Mouse (Mus musculus) limb, embryonic 15.5 days (tissue): Measurements from ENCODE around the gene Atg7. TPM values are rescaled to one million over a fixed set of nuclear protein-coding genes. Genes with fewer than 3 reads are reported as not detected.

Source experiments
- ATAC-seq: fragments of 200-750 bp; cut with Nextera tagmentation; 2 replicates; pipeline ENCODE4 v1.8.0; 2017; ENCODE audit warnings: low read depth, moderate TSS enrichment; ENCODE audit not compliant: insufficient number of reproducible peaks, low FRiP score, low TSS enrichment
- H3K27ac ChIP-seq: fragments of 300-500 bp; sonication (generic); 2 replicates; pipeline ENCODE4 v1.5.1; 2015; ENCODE audit warnings: moderate library complexity, mild to moderate bottlenecking, inconsistent platforms
- H3K27me3 ChIP-seq: fragments of 300-500 bp; sonication (generic); 2 replicates; pipeline ENCODE4 v1.6.1; 2015; ENCODE audit warnings: inconsistent platforms
- H3K36me3 ChIP-seq: fragments of 300-500 bp; sonication (generic); 2 replicates; pipeline ENCODE4 v1.6.1; 2015; ENCODE audit warnings: inconsistent platforms
- H3K4me1 ChIP-seq: fragments of 300-500 bp; sonication (generic); 2 replicates; pipeline ENCODE4 v1.6.1; 2015; ENCODE audit warnings: inconsistent platforms
- H3K4me2 ChIP-seq: fragments of 300-500 bp; sonication (generic); 2 replicates; pipeline ENCODE4 v1.6.1; 2015; ENCODE audit warnings: mild to moderate bottlenecking, inconsistent platforms
- H3K4me3 ChIP-seq: fragments of 300-500 bp; sonication (generic); 2 replicates; pipeline ENCODE4 v1.5.1; 2015; ENCODE audit warnings: mild to moderate bottlenecking, inconsistent platforms
- H3K9ac ChIP-seq: fragments of 300-500 bp; sonication (generic); 2 replicates; pipeline ENCODE4 v1.6.1; 2015; ENCODE audit warnings: inconsistent platforms
- H3K9me3 ChIP-seq: fragments of 300-500 bp; sonication (generic); 2 replicates; pipeline ENCODE4 v1.6.1; 2016; ENCODE audit warnings: inconsistent platforms
- WGBS: fragments of 180-500 bp; shearing (Covaris S2); methylation state at CpG from one replicate; pipeline ENCODE4 v1.1.7; 2015; 5-methylcytosine and 5-hydroxymethylcytosine counted together
- polyA plus RNA-seq: library from polyadenylated mRNA; unstranded; fragments of >200 nt; fragmentation: Nextera tagmentation; extraction: Ambion mirVana; gene quantifications from 2 replicates; pipeline ENCODE4 v1.2.1, GENCODE M21; 2015

Atg7 gene
- polyA plus RNA-seq, 1 experiment from 2014 or later = 19.5 TPM

DNA sequence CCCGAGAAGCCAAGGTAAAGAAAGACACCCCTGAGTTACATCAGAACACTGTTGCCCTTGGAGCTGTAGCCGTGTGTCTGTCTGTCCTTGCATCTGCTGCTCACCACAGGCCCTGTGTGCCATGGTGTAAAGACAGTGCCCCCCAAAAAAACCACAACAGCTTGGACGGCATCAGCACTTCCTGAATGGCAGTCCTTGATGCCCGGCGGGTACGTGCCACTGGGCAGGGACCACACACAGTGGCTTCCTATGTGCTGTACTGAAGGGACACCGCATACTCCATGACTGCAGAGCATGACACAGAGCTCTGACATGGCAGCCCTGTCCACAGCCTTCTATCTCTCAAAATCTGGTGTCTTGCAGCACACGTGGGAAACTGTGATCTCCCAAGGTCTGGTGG is 206.9 kb downstream of the Atg7 start:
- Histone ChIP-seq H3K4me2 (no peak overlapping the region), H3K27ac (no peak overlapping the region), H3K27me3 (no peaks in the 10 kb centered on the region), H3K9ac (no peak overlapping the region), H3K4me3 (no peak overlapping the region), H3K4me1 (peaks cover 55% of the 10 kb centered on the region), H3K9me3 (no peaks in the 10 kb centered on the region), H3K36me3 (no peaks in the 10 kb centered on the region)
- no peak for ATAC-seq
- WGBS = 85% methylated on average over 8 of the region's 8 CpGs

DNA sequence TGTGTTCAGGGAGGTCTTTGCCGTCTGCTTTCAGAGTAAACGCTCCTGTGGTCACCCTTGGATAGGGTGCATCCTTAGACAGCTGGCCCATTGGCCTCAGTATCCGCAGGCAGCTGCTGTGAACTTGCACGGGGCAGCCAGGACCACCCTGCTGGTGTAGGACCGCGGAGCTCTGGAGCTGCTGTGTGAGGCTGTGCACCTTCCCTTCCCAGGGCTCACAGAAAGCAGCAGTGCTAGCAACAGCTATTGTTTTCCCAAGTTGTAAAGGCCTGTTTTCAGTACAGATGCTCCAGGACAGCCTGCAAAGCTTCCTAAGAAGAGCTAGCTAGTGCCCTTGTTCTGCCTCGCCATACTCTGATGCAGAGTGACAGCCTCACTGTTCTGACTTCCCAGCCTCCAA is 208.8 kb downstream of the Atg7 start:
- WGBS = 43% methylated on average over 7 of the region's 7 CpGs
- Histone ChIP-seq H3K36me3 (no peaks in the 10 kb centered on the region), H3K4me2 (no peak overlapping the region), H3K27me3 (no peaks in the 10 kb centered on the region), H3K27ac (no peak overlapping the region), H3K4me1 (peaks cover 63% of the 10 kb centered on the region), H3K9me3 (no peaks in the 10 kb centered on the region), H3K9ac (no peak overlapping the region), H3K4me3 (no peak overlapping the region)
- ATAC-seq = no peak

DNA sequence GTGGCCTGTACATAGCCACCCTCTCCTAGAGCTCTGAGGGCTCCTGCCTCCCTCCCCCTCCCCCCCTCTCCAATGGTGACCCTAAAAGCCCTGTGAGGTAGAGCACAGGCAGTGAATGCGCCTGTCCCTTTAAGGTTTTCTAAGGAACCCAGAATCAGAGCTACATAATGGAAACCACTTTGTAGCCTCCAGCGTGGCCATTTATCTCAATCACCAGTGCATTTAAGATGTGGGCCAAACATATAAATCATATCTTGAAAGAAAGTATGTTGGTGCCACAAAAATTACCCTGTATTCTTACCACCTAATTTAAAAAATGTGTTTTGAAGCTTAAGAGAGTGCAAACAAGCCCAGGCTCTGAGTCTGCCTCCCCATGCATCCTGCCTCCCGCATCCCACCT is 209.8 kb downstream of the Atg7 start:
- Histone ChIP-seq H3K27me3 (no peaks in the 10 kb centered on the region), H3K9ac (no peak overlapping the region), H3K27ac (no peak overlapping the region), H3K4me3 (no peak overlapping the region), H3K36me3 (no peaks in the 10 kb centered on the region), H3K4me2 (no peak overlapping the region), H3K4me1 (peaks cover 63% of the 10 kb centered on the region), H3K9me3 (no peaks in the 10 kb centered on the region)
- ATAC-seq = no peak
- 29% methylated on average over 3 of the region's 3 CpGs for WGBS

DNA sequence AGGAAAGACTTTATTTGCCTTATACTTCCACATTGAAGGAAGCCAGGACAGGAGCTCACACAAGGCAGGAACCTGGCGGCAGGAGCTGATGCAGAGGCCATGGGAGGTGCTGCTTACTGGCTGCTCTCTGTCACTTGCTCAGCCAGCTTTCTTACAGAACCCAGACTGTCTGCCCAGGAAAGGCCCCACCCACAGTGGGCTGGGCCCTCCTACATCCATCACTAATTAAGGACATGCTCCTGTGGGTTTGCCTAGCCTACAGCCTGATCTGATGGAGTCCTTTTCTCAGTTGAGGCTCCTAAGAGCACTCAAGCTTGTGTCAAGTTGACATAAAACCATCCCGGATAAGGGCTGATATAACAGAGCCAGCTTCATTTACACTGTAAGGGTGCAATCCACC is 211.5 kb downstream of the Atg7 start:
- Histone ChIP-seq H3K4me1 (peaks cover 50% of the 10 kb centered on the region), H3K4me2 (no peak overlapping the region), H3K9me3 (no peaks in the 10 kb centered on the region), H3K27me3 (no peaks in the 10 kb centered on the region), H3K36me3 (peaks cover 11% of the 10 kb centered on the region), H3K27ac (peak overlapping the region; percentile 34; the same call in 1 of the 2 replicates), H3K9ac (no peak overlapping the region), H3K4me3 (no peak overlapping the region)
- ATAC-seq = no peak
- 37% methylated on average over 2 of the region's 2 CpGs for WGBS

DNA sequence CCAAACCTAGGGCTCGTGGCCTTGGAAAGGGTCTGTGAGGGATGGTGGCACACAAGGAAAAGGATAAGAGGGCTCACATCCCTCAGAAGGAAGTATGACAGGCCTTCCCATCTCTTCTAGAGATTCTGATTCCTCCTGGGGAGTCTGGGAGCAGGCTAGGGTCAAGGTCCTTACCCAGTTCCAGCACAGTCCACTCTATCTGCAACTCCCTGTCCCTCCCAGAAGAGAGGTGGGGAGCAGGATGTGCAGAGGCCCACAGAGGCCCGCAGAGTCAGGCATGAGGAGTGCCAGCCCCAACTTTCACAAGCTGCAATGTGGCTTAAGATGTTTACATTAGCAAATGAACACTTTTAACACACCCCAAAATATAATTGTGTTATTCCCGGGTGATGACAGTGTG is 212.7 kb downstream of the Atg7 start:
- Histone ChIP-seq H3K4me1 (peaks cover 46% of the 10 kb centered on the region), H3K4me3 (no peak overlapping the region), H3K9me3 (no peaks in the 10 kb centered on the region), H3K27ac (0 out of 2 replicates have a peak overlapping the region, but pooled peaks have one; percentile 34), H3K4me2 (no peak overlapping the region), H3K27me3 (no peaks in the 10 kb centered on the region), H3K36me3 (peaks cover 20% of the 10 kb centered on the region), H3K9ac (no peak overlapping the region)
- WGBS = 51% methylated on average over 3 of the region's 3 CpGs
- no peak for ATAC-seq

DNA sequence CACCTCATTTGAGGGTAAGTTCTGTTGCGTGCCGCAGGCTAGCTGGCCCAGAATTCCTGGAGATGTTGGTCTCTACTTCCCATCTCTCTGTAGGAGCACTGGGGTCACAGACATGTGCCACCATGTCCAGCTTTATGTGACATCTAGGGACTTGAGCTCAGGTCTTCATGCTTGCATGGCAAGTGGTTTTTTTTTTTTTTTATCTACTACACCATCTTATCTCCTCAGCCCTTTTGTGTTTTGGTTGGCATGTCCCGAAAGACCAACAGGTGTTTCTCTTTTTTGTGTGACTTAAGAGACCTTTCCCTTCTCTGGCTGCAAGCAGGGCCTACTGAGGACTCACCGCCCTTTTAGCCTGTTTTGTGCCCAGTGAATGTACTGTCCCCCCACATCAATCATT is 213.6 kb downstream of the Atg7 start:
- H3K4me2 ChIP-seq = no peak overlapping the region
- peaks cover 54% of the 10 kb centered on the region for H3K4me1 ChIP-seq
- no peak overlapping the region for H3K9ac ChIP-seq
- no peak for ATAC-seq
- no peak overlapping the region for H3K27ac ChIP-seq
- no peaks in the 10 kb centered on the region for H3K27me3 ChIP-seq
- H3K9me3 ChIP-seq = no peaks in the 10 kb centered on the region
- H3K36me3 ChIP-seq = peaks cover 29% of the 10 kb centered on the region
- 75% methylated on average over 4 of the region's 4 CpGs for WGBS
- no peak overlapping the region for H3K4me3 ChIP-seq

DNA sequence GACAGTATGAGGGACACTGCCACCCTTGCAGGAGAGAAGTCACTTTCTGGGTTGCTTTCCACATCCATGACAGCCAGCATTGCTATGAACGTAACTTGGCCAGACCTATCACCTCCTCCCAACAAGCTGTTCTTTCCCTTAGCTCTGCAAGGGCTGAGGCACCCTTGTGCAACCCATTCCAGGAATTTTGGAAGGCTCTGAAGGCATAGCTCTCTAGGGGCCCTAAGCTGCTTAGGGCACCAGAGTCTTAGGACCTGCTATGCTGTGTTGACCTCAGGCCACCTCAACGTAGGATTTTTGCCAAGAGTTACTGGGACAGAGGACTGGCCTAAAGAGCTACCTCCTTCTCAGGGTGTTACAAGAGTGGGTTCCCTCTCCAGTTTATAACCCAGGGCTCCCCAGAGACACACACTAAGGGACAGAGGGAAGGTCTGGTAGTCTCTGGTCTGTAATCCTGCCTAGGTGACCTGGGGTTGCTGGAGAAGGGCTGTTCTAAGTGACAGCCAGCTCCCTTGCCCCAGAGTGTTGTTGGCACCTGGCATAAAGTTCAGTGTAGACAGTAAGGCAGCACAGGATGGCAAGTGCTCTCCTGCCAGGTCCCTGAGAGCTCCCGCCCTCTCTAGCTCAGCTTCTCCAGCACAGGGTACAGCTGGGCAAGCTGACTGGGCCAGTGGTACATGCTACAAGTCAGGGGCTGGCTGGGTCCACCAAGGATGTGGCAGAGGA is 215.3 kb downstream of the Atg7 start:
- H3K36me3 ChIP-seq = peaks cover 45% of the 10 kb centered on the region
- peaks cover 51% of the 10 kb centered on the region for H3K4me1 ChIP-seq
- H3K27me3 ChIP-seq = no peaks in the 10 kb centered on the region
- no peak overlapping the region for H3K9ac ChIP-seq
- ATAC-seq = no peak
- no peaks in the 10 kb centered on the region for H3K9me3 ChIP-seq
- no peak overlapping the region for H3K4me3 ChIP-seq
- WGBS = 79% methylated on average over 3 of the region's 3 CpGs
- H3K27ac ChIP-seq = 0 out of 2 replicates have a peak overlapping the region, but pooled peaks have one; percentile 29
- H3K4me2 ChIP-seq = no peak overlapping the region

DNA sequence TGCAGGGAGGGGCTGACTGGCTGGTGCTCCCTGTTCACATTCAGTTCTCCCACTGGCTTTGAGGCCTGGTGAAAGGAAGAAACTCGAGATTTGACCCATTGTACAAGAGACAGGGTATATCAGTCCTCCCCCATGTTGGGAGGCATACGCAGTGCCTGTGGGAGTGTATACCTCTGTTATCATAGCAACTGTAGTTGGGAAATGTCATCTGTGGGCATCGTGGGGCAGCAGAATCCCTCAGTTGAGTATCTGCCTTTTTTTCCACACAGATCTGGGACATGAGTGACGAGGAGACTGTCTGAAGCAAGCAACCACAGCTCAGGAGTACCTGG is 215.8 kb downstream of the Atg7 start:
- H3K9me3 ChIP-seq = no peaks in the 10 kb centered on the region
- H3K9ac ChIP-seq = no peak overlapping the region
- peaks cover 50% of the 10 kb centered on the region for H3K36me3 ChIP-seq
- H3K4me2 ChIP-seq = no peak overlapping the region
- H3K27me3 ChIP-seq = no peaks in the 10 kb centered on the region
- 83% methylated on average over 4 of the region's 4 CpGs for WGBS
- ATAC-seq = no peak
- H3K27ac ChIP-seq = no peak overlapping the region
- no peak overlapping the region for H3K4me3 ChIP-seq
- peaks cover 48% of the 10 kb centered on the region for H3K4me1 ChIP-seq

DNA sequence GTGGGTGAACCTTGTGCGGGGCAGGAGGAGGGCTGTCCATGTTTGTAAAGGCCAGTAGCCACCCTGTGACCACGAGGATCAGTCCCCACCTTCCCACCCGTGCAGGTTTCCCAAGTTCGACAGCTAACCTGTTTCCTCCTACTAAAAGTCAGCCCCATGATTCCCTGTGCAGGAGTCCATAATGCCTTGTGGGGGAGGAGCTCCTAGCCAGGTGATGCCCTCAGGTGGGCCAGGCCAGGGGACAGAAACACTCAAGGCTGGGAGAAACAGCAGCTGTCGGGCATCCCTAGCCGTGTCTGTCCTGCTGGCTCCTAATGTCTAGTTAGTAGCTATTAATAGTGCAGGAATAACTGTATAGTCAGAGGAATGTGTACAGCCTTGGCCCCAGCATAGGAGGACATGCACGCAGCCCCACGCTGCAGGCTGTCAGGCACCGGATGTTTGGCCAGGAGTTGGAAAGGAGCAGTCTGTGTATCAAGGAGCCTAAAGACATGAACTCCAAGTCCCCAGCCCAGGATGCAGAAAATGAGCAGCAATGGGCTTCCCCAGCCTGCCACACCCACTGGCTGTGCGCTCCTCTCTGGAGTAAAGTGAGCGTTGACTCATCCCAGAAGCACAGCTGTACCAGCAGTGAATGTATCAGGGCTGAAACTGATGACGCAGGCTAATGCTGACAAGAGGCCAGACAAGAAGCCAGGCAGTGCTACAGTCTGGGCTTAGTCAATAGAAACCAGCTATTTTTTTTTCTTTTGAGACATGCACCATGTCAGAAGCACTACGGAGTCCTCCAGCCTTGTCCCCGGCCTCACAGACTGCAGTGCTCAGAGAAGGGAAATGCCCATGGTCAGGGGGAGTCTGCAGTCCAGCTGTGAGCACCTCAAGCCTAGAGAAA is 218.0 kb downstream of the Atg7 start:
- Histone ChIP-seq H3K27ac (peak overlapping the region; percentile 61), H3K4me3 (no peak overlapping the region), H3K36me3 (peaks cover 59% of the 10 kb centered on the region), H3K27me3 (no peaks in the 10 kb centered on the region), H3K4me1 (peaks cover 47% of the 10 kb centered on the region), H3K9ac (no peak overlapping the region), H3K4me2 (no peak overlapping the region), H3K9me3 (no peaks in the 10 kb centered on the region)
- ATAC-seq = no peak
- 73% methylated on average over 14 of the region's 14 CpGs for WGBS

DNA sequence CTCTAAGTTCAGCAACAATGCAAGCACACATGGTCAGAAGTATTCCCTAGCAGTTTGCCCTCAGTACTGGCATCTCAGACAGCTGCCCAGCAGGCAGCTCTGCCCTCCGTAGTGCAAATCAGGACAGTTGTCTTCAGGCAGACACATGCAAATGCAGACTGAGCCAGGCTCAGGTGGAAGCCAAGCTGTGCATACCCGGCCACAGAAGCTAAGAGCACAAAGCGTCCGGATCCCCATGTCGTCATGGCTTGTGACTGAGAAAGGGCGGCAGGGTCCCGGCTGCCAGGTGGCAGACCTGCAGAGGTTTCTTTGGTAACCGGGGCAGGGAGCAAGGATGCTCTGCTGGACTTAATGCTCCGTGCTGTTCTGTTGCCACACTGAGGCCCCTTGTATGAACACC is 218.7 kb downstream of the Atg7 start:
- peaks cover 59% of the 10 kb centered on the region for H3K36me3 ChIP-seq
- peak overlapping the region; percentile 61 for H3K27ac ChIP-seq
- peaks cover 47% of the 10 kb centered on the region for H3K4me1 ChIP-seq
- no peak for ATAC-seq
- H3K4me3 ChIP-seq = no peak overlapping the region
- WGBS = 77% methylated on average over 9 of the region's 9 CpGs
- H3K9ac ChIP-seq = no peak overlapping the region
- H3K4me2 ChIP-seq = no peak overlapping the region
- no peaks in the 10 kb centered on the region for H3K27me3 ChIP-seq
- H3K9me3 ChIP-seq = no peaks in the 10 kb centered on the region

DNA sequence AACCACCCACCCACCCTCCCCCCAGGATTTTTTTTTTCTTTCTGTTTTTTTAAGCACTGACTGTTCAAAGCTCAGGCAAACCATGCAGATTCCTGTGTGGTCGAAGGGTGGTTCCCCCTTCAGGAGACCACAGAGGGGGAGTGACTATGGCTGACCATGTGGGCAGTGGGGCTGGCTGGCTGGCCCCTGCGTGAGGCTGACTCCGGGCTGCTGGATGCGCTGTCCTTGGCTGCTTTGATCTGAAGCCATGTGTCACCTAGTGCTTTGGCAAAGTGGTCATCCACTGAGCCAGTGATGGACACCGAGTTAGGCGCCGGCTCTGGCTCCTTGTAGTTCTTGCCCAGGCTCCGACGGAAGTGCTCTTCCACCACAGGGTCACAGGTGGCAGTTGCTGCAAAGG is 219.1 kb downstream of the Atg7 start:
- Histone ChIP-seq H3K27me3 (no peaks in the 10 kb centered on the region), H3K4me3 (no peak overlapping the region), H3K9me3 (no peaks in the 10 kb centered on the region), H3K4me1 (peaks cover 50% of the 10 kb centered on the region), H3K36me3 (peaks cover 59% of the 10 kb centered on the region), H3K4me2 (no peak overlapping the region), H3K27ac (peak overlapping the region; percentile 61; the same call in 1 of the 2 replicates), H3K9ac (no peak overlapping the region)
- ATAC-seq = no peak
- WGBS = 73% methylated on average over 9 of the region's 9 CpGs

DNA sequence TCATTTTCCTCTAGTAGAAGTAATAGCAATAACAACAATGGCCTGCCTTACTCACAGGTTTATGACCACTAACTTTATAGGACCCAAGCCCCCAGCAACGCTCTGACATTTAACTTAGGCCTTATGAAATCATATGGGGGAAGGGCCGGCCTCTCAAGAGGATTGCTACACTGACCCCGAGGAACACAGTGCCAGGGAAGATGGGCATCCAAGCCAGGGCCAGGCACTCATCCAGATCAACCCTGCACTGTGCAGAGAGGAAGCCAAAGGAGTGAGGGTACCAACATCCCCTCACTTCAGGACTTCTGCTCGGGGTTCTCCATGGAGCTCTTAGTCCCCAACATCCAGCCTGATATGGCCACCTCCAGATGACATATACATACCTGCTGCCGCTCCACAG is 220.6 kb downstream of the Atg7 start:
- no peak for ATAC-seq
- 83% methylated on average over 5 of the region's 5 CpGs for WGBS
- Histone ChIP-seq H3K27me3 (no peaks in the 10 kb centered on the region), H3K27ac (no peak overlapping the region), H3K9ac (no peak overlapping the region), H3K9me3 (no peaks in the 10 kb centered on the region), H3K4me3 (no peak overlapping the region), H3K4me1 (peaks cover 53% of the 10 kb centered on the region), H3K36me3 (peaks cover 57% of the 10 kb centered on the region), H3K4me2 (no peak overlapping the region)
